Mouse (Mus musculus) left cerebral cortex, adult 2 months (tissue): Measurements from ENCODE around the gene Macf1. TPM values are rescaled to one million over a fixed set of nuclear protein-coding genes. Genes with fewer than 3 reads are reported as not detected.
"Not testable (repeated sequence)": the region's sequence is repeated elsewhere in the genome, so short reads cannot be mapped to it uniquely, and the experiment has no call there.

Experiments
- DNase-seq, 2 experiments: peaks; one replicate each; pipeline ENCODE4 v3.0.0; 2021 to 2022; ENCODE audit warnings: low spot score in 2 of 2, mixed read lengths in 1 of 2; ENCODE audit errors: extremely low spot score in 1 of 2
- H3K27ac ChIP-seq: fragments of 200-600 bp; 2 replicates; pipeline ENCODE4 v1.8.1; 2022
- H3K4me3 ChIP-seq: fragments of 200-600 bp; 2 replicates; pipeline ENCODE4 v1.8.1; 2022
- CTCF ChIP-seq: fragments of 200-600 bp; IDR thresholded peaks from 2 replicates; pipeline ENCODE4 v1.8.1; 2022; ENCODE audit warnings: antibody characterized with exemption, mild to moderate bottlenecking, moderate library complexity
- intact Hi-C: fragments of 180-260 bp; cut with DNase I; formaldehyde crosslinking; loops from one replicate; pipeline ENCODE4 v1.15.1; 2025
- total RNA-seq, 2 experiments: library from RNA; stranded (reverse); gene quantifications; 2 replicates each; pipeline ENCODE4 v1.2.3; 2021

Macf1 gene
- total RNA-seq, 2 experiments from 2014 or later, result 242 to 255 TPM

- Histone ChIP-seq H3K27ac (no peak overlapping the region), H3K4me3 (no peak overlapping the region)
- intact Hi-C loops, result no loop called here
- TF ChIP-seq CTCF, result no peak
- no peak for DNase-seq
Measured at GRCm38 (mm10) chr4:123558496-123558895, 125.7 kb downstream of the Macf1 start.

DNA sequence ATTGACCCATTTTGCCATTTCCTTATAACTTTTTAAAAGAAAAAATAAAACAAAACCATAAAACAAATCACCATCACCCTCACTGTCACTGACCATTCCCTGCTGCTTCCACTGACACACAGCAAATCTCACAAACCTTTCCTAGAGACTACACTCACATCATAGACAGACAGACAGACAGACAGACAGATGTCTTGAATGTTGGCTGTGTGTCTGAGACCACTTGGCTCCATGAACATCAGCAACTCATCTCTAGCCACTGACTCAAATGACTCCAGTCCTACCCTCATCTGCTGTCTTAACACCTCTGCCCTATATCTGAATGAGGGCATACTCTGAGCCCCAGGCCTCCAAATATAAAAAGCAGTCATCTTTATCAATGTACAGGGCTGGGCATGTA lies 128.9 kb downstream of the Macf1 start:
- no peak overlapping the region for H3K4me3 ChIP-seq
- intact Hi-C loops, result no loop called here
- DNase-seq, result no peak
- no peak overlapping the region for H3K27ac ChIP-seq
- TF ChIP-seq CTCF, result no peak

- intact Hi-C loops, result no loop called here
- TF ChIP-seq CTCF, result no peak
- Histone ChIP-seq H3K4me3 (no peak overlapping the region), H3K27ac (no peak overlapping the region)
- no peak for DNase-seq
Measured at GRCm38 (mm10) chr4:123552689-123553088, 131.5 kb downstream of the Macf1 start.

DNA sequence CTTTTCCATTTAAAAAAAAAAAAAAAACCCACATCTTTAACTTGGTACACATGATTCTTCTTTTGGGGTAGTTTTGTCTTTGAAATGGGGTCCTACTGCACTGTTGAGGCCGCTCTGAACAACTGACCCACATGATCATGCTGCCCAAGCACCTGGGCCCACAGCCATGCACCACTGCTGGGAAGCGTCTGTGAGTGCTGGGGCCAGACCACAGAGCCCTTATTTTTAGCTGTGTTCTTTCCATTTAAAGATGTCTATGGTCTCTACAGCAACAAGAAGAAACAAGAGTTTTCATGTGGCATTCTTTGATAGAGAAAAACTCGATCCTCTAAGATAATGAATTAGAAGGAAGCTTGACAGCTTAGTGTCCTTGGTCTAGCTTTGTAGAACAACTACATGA lies 135.8 kb downstream of the Macf1 start:
- no peak overlapping the region for H3K4me3 ChIP-seq
- no peak for DNase-seq
- no peak overlapping the region for H3K27ac ChIP-seq
- TF ChIP-seq CTCF, result no peak
- intact Hi-C loops, result no loop called here

- no peak for DNase-seq
- Histone ChIP-seq H3K27ac (no peak overlapping the region), H3K4me3 (no peak overlapping the region)
- intact Hi-C loops, result no loop called here
- TF ChIP-seq CTCF, result no peak
Measured at GRCm38 (mm10) chr4:123543691-123544090, 140.5 kb downstream of the Macf1 start.

DNA sequence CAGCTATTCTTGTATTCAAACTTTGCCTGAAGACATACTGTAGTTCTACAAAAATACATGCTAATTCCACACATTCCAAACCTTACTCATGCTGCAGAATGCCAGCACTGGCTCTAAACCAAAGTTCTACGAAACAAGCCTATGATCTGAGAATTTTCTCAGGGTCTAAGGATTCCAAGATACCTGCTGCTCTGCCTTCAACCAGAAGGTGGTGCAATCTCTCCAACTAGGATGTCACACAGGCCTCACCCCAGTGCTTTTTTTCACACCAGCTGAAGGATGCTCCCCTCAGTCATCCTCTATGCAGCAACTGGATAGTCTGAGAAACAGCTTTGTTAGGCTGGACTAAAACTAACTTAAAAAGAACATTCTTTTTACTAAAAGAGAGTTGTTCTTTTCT lies 148.9 kb downstream of the Macf1 start:
- peak; percentile 65 to 72 for DNase-seq
- TF ChIP-seq CTCF, result peak; percentile 86
- Histone ChIP-seq H3K4me3 (no peak overlapping the region), H3K27ac (no peak overlapping the region)
- intact Hi-C loops, result loop anchor here (1.0 to 2.0 kb wide), 2 partner anchors 49 to 132 kb away; no protein-coding TSS in a partner anchor

- Histone ChIP-seq H3K4me3 (no peak overlapping the region), H3K27ac (no peak overlapping the region)
- no peak for DNase-seq
- peak; percentile 39 for TF ChIP-seq CTCF
- intact Hi-C loops, result no loop called here
Measured at GRCm38 (mm10) chr4:123532001-123532400, 152.2 kb downstream of the Macf1 start.

DNA sequence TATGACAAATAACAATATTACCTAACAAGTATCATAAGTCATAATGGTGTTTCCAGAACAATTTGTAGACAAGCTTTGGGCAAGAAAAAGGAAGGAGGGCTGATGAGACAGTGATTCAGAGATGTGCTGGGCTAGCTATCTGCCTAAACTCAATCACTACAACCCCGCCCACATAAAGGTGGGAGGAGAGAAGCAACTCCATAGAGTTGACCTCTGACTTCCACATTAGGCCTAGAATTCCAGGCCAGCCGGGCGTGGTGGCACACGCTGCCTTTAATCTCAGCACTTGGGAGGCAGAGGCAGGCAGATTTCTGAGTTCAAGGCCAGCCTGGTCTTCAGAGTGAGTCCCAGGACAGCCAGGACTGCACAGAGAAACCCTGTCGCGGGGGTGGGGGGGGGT lies 153.2 kb downstream of the Macf1 start:
- no peak for TF ChIP-seq CTCF
- no peak for DNase-seq
- no peak overlapping the region for H3K27ac ChIP-seq
- intact Hi-C loops, result no loop called here
- no peak overlapping the region for H3K4me3 ChIP-seq

DNA sequence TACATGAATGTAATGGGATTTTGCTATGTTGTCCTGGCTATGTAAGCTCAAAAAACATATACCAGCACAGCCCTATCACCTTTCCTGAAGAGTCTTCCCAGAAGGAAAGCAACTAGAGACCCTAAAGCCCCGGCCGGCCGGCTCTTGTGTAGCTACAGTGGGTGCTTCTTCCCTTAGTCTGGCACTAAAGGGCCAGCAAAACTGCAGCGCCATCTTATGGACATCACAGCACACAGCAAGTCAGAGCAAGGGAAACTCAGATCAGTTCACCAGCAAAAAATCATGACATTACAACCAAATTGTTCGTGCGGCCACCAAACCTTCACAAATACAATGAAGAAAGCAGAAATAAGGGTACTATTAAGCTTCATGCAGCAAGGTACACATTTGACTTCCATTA lies 154.9 kb downstream of the Macf1 start:
- peak; percentile 77 for TF ChIP-seq CTCF
- intact Hi-C loops, result loop anchor here (5.0 kb wide), 2 partner anchors 222 to 373 kb away; partner anchors contain the start of gene Mycbp
- DNase-seq, result peak; percentile 43 to 48
- no peak overlapping the region for H3K27ac ChIP-seq
- no peak overlapping the region for H3K4me3 ChIP-seq

DNA sequence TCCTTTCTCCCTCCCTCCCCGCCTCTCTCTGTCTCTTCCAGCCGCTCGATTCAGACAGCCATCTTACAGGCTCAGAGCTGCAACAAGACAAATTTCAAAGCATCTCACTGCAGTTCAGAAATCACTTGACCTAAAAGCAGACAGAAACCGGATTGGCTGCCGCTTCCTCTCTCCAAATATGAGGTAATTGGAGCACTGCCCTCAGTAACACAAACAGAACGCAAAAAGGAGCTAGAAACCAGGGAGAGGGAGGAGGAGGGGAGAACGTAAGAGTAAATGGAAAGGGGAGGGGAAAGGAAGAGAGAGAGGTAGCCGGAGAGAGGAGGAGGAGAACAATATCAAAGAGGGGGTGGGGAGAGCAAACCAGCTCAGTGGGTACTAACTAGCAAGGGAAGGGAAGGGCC lies 156.6 kb downstream of the Macf1 start:
- TF ChIP-seq CTCF, result no peak
- DNase-seq, result peak; percentile 45 to 49
- Histone ChIP-seq H3K4me3 (peak overlapping the region; percentile 45), H3K27ac (peak overlapping the region; percentile 80)
- intact Hi-C loops, result loop anchor here (5.0 kb wide), 2 partner anchors 220 to 375 kb away; partner anchors contain the start of gene Mycbp

GRCm38 (mm10) chr4:123526779-123527280 lies 157.3 kb downstream of the Macf1 start:
- peak; percentile 29 to 44 for DNase-seq
- Histone ChIP-seq H3K4me3 (peak overlapping the region; percentile 45), H3K27ac (peak overlapping the region; percentile 80)
- no peak; the same call in 1 of the 2 replicates for TF ChIP-seq CTCF
- intact Hi-C loops, result loop anchor here (5.0 kb wide), 2 partner anchors 220 to 375 kb away; partner anchors contain the start of gene Mycbp

DNA sequence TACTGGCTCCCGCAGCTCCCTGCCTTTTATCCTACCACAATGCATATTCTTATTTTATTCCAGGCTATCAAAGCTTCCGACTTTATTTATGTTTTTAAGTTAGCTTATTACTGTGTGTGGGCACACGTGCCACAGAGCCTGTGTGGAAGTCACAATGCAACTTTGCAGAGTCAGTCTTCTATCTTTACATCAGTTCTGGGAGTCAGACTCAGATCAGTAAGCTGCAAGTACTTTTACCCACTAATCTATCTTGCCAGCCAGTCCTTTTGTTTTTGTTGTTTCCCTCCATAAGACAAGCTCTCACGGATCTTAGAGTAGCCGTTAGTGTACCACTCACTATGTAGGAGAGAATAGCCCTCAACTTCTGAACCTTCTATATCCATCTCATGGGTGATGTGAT lies 159.4 kb downstream of the Macf1 start:
- DNase-seq, result no peak
- H3K27ac ChIP-seq, result no peak overlapping the region
- peak overlapping the region; percentile 45; the same call in 1 of the 2 replicates for H3K4me3 ChIP-seq
- TF ChIP-seq CTCF, result no peak
- intact Hi-C loops, result loop anchor here (5.0 kb wide), 2 partner anchors 217 to 378 kb away; partner anchors contain the start of gene Mycbp

DNA sequence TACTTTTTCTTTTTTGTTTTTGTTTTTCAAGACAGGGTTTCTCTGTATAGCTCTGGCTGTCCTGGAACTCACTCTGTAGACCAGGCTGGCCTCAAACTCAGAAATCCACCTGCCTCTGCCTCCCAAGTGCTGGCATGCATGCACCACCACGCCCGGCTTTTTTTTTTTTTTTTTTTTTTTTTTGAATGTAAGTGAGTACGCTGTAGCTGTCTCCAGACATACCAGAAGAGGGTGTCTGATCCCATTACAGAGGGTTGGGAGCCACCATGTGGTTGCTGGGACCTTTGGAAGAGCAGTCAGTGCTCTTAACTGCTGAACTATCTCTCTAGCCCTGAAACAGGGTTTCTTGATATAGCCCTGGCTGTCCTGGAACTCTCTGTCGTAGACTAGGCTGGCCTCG lies 164.0 kb downstream of the Macf1 start:
- DNase-seq, H3K27ac ChIP-seq, intact Hi-C loops, H3K4me3 ChIP-seq: not testable (repeated sequence)
